Mouse (Mus musculus) left cerebral cortex, adult 9 months (tissue): ENCODE measurements at regions not wholly inside any gene's neighbourhood (a gene's known extent, or its start where the extent isn't known, plus 50 kb on each side); places are given as distances from the start of the nearest gene placed in this dataset.

Experiments
- DNase-seq, 2 experiments: peaks; one replicate each; pipeline ENCODE4 v3.0.0; 2022; ENCODE audit warnings: low spot score in 2 of 2

DNA sequence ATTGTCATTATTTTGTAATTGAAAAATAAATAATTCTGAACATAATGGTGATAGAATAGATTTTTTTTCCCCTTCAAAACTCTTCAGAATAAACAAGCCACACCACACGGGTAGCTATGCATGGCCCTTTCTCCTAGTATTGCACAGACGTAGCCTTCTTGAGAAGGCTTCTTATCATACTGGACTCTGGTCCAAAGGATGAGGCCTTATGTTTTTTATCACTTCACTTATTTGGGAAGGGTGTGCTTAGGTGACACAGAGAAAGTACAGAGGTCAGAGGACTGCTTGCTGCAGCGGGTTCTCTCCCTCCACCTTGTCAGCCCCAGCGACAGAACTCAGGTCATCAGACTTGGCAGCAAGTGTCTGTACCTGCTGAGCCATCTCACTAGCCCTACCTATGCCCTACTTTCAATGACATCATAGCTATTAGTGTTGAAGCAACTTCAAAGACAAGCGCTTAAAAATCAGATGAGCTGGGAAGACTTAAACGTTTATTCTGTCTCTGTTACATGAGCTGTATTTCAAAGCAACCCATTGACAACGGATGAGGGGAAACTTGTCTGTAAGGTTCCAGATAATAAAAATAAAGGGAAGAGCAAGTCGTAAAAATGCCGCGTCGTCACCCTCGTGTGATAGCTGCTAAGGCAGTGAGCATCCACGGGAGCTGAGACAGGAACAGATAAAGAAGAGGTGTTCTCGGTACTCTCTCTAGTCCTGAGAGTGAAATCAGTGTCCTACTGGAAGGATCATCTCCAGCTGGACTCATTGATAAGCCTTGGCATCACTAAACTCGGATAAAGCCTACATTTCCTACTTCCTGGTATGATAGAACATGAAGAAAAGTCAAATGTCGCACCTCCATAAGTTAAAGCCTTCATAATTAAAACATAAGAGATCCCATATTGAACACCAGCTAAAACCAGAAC lies 226.2 kb downstream of the Sp3 start:
- DNase-seq = no peak

DNA sequence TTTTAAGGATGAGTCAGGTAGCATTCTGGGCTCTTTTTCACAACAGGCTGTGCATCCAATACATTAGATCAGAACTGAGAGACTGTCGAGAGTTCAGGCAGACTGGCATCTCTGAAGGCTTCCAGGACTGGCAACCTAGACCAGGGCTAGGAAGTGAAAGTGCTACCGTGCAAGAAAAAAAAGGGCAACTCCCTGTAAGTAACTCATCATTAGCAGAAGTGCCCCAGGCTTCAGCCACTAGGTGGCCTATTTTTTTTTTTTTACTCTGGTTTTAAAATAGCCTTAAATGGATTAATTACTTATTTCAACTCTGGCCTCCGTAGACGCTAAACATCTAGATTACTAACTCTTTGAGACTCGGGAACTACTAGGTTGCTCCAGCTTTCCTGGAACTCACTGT lies 216.8 kb downstream of the Sp3 start:
- DNase-seq = no peak

DNA sequence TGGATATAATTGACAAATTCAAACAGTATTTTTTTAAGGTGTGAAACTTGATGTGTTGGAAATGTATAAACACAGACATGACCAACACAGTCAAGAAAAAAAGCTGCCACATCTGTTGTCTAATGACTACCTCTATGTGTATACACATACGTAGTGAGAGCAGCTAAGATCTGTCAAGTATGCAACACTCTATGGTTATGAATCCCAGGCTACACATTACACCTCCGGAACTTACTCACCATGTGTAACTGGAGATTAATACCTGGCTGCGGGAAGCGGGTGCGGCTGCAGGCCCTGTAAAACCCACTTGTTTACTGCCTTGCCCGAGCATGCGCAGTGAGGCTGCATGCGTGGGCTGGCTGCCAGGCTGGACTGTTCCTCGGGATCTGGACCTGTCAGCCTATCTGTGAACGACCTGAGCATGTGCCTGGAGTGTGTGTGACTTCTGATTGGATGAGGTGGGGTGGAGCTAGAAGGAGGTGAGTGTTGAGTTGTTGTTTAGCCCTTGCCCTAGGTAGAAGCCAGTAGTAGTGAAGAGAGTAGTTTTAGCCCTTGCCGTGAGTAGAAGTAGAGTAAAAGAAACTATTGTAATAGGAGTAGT lies 211.1 kb downstream of the Sp3 start:
- no peak for DNase-seq

DNA sequence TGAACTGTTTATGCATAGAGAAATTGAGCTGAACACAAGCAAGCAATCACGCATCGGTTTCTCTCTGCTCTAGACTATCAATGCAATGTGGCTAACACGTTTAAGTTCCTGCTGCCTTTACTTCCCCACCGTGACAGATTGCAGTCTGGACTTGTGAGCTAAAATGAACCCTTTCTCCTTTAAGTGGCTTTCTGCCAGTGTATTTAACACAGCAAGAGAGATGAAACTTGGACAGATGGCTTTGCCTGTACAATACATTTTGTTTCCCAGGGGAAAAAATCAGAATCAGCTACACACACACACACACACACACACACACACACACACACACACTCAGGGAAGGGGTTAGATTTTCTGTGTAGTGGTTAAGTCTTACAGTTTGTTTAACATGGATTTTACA lies 206.8 kb downstream of the Sp3 start:
- no peak for DNase-seq

DNA sequence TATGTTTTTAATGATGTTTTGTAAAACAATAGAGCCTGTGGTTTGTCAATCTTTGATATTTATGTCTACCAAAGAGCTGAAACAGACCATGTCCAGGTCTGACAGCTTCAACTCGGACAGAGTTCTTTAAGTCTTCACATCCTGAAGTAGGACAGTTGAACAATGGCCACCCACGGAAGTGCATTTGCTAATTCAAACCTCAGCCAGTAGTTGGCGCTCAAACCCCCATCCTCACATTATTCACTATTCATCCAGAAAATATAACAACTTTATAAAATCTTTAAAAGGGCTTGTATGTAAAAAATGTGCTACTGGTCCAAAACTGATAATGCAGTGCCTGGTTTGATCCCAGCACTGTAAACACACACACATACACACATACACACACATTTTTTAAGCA lies 202.9 kb downstream of the Sp3 start:
- no peak for DNase-seq

DNA sequence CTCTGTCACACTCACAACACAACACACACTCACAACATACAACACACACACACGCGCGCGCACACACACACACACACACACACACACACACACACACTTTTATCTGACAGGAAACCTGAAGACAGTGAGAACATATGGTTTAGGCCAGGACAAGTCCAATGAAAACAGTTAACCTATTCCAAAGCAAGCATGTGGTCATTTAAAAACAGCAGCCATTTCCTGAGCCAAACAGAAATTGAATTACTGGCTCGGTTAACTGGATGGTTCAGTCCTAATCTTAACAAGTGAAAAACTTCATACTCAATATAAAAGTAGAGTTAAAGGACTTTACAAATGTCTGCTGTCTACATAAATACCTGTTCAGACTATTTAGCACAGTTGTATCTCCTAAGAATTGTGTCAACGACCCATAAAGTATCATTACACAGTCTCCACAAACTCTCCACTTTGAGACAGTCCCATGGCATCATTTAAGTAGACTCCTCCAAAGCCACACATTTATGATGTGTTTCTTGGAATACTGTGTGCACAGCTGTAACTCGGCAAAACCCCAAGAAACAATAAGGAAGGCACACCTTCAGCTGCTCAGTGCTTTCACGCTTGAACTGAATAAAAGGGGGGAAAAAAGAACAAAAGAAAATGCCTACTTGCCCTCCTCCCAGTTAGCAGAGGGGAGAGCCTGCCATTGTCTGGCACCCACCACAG lies 202.3 kb downstream of the Sp3 start:
- DNase-seq = no peak

DNA sequence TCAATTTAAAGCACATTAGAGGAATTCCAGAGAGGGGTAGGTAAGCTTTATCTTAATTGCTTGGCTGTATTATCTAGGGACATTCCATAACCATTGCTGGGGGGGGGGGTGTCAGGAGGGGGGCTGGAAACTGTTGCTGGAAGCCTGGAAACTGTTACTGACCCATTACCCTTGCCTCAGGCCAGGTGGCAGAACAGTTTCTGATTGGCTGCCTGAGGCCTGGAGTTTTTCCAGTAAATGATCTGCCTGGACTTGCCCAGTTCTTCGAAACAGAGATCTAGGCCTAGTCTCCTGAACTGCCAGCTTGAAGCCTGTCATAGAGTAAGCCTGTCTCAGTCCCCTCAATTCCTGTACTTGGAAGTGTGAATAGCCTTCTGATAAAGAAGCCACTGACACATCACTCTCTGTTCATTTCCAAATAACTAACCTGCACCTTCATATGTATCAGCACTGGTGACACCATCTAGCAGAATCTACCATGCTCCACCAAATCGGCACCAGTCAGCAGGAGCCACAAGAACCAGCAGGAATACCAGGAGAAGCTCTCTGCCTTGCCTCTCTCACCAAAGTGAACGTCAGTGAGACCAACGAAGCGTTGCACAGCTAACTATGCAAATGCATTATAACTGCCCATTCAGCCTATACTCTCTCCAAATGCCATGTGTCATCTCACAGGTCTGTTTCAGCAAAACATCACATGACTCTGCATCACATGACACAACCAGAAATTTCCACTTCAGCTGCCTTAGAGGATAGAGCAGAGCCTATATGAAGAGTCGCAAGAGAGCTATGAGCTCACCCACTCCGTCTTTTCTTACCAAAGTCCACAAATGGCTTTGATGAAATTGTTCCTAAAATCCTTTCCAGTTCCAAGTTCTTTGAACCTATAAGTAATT lies 200.7 kb downstream of the Sp3 start:
- DNase-seq = no peak

DNA sequence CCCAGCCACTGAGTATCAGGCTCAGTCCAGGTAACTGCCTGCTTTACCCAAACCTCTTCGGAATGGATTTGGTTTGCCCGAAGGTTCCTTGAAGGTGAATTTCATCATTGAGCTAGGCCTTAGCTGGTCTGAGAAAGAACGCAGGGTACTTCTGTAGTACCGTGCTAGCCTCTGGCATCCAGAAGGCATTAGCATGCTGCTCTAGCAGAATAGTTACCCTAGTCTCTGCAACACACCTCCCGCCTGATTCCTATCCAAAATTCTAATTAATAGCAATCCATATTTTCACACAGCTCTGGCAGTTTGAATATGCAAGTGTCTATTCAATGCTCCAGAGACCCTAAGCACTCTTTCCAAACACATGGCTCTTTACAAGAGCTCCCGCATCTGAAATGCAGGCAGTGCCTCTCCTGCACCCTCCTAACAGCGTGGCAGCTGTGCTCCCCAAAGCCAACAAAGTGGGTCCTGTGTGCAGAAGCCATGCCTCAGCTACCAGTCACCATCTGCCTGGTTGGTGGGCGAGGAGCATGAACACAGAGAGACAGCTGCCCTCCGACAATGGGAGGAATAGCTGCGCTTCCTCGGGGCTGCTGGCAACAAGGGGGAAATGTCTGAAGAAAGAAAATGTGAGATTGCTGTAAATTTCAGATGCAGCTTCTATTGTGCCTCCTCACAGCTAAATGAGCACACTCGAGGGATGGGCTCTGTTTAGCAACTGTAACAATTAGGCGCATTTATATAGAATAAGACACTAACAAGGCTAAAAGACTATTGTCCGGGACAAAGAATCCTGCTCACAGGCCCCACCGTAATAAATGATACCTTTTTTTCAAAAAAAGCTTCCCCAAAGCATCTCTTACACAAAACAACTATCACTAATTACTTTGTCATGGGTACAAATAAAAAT lies 198.6 kb downstream of the Sp3 start:
- DNase-seq = no peak

DNA sequence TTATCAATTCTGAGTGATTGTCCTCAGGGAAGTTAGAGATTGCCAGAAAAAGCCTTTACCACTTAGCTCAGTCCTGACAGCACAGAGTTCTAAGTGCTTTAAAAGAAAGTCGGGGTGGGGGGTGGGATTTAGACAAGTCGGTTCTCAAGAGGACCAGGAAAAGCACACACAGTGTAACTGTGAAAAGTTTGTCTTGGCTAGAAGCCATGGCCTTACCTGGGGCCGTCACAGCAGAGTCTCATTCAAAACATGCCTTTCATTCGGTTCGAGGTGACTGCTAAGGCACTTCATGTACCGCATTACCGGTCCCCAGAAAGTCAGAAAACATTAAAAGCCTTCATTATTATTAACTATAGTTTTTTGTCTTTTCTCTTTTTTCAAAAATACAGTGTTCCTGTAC lies 197.9 kb downstream of the Sp3 start:
- DNase-seq = no peak

DNA sequence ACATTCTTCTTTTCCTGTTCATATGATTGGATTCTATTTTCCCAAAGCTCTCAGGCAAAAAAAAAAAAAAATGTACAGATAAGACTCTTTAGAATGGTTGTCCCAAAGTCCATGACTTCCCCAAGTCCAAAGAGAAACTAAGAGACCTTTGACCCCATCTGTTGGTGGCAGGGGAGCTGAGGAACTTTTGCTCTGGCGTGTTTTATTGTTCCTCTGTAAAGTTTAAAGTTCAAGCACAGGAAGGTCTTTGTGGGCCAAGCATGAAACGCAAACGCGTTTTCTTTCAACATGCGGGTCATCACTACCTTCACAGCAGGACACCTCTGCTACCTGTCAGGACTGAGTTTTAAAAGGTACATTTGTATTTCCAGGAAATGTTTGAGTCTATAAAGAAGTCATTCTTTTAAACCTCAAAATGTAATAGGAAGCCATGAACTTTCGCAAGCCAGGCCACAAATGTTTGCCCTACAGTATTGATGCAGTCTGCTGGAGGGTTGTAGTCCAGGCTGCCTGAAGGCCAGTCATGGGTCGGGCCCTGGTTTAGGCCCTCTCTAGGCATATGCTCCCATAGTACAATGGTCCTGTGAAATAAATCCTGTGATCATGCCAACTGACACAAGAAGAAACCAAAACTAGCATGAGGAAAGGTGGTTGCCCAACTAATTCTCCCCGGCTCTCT lies 194.7 kb downstream of the Sp3 start:
- no peak for DNase-seq

DNA sequence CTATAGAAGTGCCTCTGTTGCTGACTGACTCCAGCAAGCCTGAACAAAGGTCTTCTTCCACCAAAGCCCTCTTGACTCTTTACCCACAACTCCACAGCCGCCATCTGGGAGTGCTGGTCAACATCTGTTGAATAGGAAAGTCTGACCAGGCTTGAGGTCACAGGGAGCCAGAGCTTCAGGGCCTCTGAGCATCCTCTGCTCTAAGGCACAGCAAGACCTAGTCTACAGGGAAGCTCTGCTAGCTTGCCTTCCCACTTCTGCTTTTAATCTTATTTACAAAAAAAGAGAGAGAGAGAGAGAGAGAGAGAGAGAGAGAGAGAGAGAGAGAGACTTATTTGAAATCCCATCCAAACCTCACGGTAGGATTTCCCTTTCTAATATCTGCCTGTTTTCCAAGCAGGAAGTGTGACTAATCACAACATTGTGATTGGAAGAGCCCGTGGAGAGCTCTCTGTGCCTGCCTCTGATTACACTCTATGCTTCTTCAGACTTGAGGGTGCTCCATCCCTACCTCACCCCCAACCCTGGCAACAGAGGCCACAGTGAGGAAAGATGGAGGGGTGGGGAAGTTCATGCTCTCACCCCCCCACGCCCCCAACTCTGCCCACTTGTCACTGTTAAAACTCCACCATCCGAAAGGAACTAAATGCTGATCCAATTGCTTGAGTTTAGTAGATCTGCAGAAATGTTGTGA lies 194.1 kb downstream of the Sp3 start:
- no peak for DNase-seq

DNA sequence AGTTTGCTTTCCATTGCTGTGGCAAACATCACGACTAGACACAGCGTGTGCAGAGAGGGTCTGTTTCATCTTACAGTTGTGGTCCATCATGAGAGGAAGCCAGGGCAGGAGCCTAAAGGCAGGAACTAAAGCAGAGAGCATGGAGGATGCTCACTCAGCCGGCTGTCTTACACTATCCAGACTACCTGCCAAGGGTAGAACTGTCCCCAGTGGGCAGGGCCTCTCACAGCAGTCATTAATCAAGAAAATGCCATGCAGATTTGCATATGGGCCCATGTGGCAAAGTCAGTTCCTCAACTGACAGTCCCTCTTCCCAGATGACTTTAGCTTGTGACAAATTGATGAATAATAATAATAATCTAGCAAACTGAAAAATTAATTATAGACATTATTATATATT lies 192.6 kb downstream of the Sp3 start:
- no peak for DNase-seq

DNA sequence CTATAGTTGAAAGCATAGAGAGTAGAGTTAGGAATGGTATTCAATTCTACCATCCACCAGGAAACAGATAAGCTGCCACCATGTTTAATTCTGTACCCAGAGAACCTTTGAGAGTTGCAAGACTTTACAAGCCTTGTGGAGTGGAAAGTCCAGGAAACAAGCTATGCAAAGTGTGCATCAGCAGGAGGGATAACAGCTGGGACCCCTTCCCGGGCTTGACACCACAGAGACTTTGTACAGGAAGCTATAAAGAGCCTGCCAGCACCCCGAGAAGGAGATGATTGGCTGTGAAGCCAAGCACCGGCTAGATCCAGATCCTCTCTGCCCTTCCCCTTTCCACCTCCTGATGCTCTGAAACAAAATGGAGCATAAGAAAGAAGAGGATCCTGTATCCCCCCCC lies 188.8 kb downstream of the Sp3 start:
- no peak for DNase-seq

DNA sequence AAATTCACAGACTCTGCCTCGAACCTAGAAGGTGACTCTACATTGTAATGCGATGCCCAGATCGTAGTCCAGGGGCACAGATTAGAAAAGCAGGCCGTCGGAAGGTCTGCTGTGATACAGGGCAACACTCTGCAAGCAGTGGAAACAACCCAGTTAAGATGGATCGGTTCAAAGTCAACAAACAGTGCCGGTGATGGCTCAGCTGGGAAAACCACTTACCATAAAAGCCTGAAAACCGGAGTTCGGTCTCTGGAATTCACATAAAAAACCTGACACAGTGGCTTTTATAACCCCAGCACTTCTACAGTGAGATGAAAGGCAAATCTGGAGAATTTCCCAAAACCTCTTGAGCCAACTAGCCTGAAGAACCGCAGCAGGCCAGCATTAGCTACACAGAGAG lies 186.8 kb downstream of the Sp3 start:
- no peak for DNase-seq

DNA sequence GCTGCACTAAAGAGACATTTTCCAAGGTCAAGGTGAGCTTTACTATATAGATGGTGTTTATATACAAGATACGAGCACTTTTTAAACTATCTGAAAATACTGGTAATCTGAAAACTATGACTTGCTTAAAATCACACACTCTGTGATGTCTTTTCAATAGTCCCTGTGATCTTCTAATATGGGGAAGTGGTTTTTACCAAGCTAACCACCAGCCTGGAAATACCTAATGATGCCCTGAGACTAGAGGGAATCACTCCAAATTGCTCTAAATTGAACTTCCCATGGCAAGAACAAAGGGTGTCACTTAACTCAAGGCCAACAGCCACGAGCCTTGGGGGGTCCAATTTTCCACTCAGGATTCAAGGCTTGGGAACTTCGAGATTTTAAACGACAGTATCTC lies 185.7 kb downstream of the Sp3 start:
- DNase-seq = no peak

DNA sequence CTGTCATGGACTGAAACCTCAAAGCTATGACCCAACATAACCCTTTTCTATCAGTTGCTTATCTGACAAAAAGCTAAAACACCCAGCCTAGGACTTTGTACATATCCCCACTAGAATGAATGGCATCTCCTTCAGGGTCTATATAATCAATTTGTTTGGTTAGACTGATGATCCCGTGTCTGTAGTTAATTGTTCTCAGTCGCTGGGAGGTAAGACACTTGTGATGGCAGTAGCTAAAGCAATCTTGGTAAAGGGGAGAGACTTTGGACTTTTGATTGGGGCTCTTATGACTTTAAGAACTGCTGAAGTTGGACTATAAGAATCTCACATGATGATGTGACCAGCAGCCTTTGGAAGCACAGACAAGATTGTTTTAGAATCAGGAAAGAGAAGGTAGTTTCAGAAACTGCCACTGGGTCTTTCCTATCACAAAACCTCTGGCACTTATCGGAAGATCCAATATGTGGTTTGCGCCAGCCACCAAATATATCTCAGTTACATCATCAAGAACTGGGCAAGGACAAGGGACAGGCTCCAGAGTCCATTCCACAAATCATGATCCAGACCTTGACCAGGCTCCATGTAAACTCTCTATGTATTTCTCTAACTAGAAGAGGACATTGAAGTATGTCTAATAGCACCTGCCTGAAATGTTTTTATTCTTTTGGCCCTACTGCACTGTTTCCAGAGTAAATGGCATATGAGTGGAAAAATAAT lies 183.1 kb downstream of the Sp3 start:
- DNase-seq = no peak

DNA sequence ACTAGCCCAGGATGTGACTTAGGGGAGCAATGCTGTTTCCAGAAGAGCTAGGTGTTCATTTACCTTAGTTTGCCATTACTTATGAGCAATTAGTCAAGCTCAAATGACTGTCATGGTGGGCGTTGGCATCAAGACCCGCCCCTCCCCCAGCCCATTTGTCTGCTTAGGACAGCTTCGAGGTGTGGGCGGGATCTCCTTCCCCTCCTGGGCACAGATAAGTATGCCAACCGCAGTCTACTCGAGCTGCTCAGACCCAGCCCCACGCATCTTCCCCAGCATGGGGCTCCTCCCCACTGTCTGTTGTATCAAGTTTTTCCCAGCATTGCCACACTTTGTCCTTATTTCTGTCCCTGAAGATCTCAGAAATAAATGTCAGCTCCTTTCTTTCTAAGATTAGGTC lies 179.6 kb downstream of the Sp3 start:
- DNase-seq = no peak

DNA sequence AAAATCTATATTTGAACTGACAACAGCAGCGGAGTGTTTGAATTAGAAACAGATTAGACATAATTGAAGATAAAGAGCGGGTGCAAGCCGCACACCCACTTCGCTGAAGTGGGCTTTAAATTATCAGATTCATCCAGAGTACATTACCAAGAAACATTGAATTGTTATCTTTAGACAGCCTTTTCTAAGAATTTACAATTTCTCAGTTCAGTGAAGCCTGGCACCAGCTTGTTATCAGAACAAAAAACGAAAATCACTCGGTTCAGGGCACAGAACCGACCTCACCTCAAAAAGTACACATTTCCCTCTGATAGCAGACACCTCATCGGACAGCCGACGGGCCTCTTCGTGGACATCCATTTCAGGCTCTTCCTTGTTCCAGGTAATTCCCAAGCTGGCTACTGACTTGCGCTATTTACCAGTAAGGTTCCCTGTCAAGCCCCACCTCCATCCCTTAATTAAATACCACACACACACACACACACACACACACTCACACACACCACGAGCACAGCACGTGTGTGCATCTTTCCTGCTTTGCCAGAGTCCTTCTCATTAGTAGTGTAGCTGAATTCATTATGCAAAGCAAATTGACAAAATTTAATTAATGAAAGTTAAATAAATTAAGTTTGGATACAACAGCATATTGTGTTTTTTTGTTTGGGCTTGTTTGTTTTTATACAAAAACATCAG lies 166.8 kb downstream of the Sp3 start:
- DNase-seq = peak in 1 of 2 experiments; percentile 1
